Mouse (Mus musculus): ENCODE data around the gene Ncoa4.

GRCm38 (mm10) chr14:32146578-32146977 lies 13.1 kb upstream of the Ncoa4 start:
- TF ChIP-seq CTCF (IDR thresholded peaks at IDR 0.05; ENCODE audit: low read depth, low read length) = no peak
- TF ChIP-seq POLR2A (IDR thresholded peaks at IDR 0.05; ENCODE audit: extremely low read depth, insufficient read depth, low read length) = no peak

All from liver, adult 2 months (tissue).